Mouse (Mus musculus) spleen, adult 2 months (tissue): ENCODE data around the gene Lpcat3.

Experiments used
- CTCF ChIP-seq: fragments of 200-500 bp; IDR thresholded peaks from 2 replicates; pipeline ENCODE4 v1.5.1; 2011; ENCODE audit warnings: mild to moderate bottlenecking, inconsistent platforms; ENCODE audit not compliant: insufficient read depth, insufficient read length, insufficient replicate concordance; ENCODE audit errors: extremely low read depth
- POLR2A ChIP-seq: fragments of 200-500 bp; IDR thresholded peaks from 2 replicates; pipeline ENCODE4 v1.6.1; 2011; ENCODE audit warnings: low read depth, low read length, inconsistent platforms

GRCm38 (mm10) chr6:124674591-124674990 lies 11.8 kb downstream of the Lpcat3 start:
- TF ChIP-seq CTCF (no peak), POLR2A (no peak)
